Mouse (Mus musculus) brain, embryonic 14.5 days (tissue): ENCODE measurements at regions not wholly inside any gene's neighbourhood (a gene's known extent, or its start where the extent isn't known, plus 50 kb on each side); places are given as distances from the start of the nearest gene placed in this dataset.
A peak's percentile ranks its signal among the peaks of the same experiment; 100 is the strongest.
"Not testable (repeated sequence)": the region's sequence is repeated elsewhere in the genome, so short reads cannot be mapped to it uniquely, and the experiment has no call there.

Experiments
- DNase-seq: peaks from one replicate; pipeline ENCODE4 v3.0.0-alpha.2; 2011; ENCODE audit warnings: low read depth
- CTCF ChIP-seq: fragments of 200-500 bp; IDR thresholded peaks from 2 replicates; pipeline ENCODE4 v1.5.1; 2012; ENCODE audit warnings: inconsistent platforms, mild to moderate bottlenecking, moderate library complexity, borderline replicate concordance; ENCODE audit not compliant: insufficient read depth, insufficient read length; ENCODE audit errors: extremely low read depth
- POLR2A ChIP-seq: fragments of 200-500 bp; IDR thresholded peaks from 2 replicates; pipeline ENCODE4 v1.6.1; 2012; ENCODE audit warnings: mild to moderate bottlenecking, inconsistent platforms, borderline replicate concordance; ENCODE audit not compliant: poor library complexity, insufficient read depth, insufficient read length, severe bottlenecking; ENCODE audit errors: extremely low read depth

DNA sequence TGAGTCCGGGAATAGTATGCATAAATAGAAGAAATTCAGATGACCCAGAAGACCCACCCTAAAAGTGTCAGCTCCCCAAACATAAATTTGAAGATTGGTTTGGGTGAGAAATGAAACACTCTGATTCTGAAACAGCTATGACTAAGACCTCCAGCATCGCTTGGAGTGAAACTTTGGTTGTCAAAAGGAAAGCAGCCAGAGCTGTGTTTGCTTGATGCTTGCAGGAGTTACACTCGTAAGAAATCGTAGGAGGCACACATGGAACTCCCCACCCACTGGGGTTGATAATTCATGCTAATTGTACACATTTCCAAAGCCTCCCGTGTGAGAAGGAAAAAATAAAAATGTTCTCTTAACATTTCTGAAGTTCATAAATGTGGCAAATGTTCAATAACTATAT, 454.6 kb upstream of the Kif18a start:
- no peak for DNase-seq

DNA sequence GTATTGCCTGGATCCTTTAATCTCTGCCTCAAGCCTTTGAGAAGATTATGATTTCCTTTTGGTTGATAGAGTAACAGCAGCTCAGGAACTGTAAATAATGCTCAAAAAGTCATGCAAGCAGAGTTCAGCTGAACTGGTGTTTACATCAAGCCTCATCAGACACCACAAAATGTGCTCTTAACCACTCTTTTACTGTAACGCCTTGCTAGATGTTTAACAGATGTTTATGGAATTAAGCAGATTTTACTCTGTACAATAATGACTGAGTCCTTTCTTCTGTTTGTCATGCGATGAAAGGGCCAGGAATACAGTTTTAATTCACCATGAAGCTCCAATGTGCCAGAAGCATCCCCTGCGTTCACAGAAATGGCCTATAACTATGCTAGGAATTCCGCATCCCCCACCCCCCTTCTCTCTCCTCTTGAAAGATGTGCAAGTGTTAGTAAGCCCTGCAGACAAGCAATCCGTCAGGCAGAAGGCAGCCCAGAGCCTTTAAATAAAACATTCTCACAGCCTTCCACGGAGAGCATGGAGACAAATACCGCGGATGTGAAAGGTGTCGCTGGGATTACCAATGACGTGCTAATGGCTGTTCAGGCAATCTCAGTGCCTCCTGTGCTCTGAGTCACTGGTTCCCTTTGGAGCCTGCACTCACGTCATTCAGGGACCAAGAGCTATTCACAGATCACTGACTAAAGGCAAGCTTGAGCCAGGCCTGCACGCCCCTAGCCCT, 453.3 kb upstream of the Kif18a start:
- TF ChIP-seq CTCF (no peak), POLR2A (no peak)
- DNase-seq, result peak; percentile 79

More for the DNA sequence above, 454.6 kb upstream of the Kif18a start:
- TF ChIP-seq POLR2A, result no peak
- TF ChIP-seq CTCF, result no peak

DNA sequence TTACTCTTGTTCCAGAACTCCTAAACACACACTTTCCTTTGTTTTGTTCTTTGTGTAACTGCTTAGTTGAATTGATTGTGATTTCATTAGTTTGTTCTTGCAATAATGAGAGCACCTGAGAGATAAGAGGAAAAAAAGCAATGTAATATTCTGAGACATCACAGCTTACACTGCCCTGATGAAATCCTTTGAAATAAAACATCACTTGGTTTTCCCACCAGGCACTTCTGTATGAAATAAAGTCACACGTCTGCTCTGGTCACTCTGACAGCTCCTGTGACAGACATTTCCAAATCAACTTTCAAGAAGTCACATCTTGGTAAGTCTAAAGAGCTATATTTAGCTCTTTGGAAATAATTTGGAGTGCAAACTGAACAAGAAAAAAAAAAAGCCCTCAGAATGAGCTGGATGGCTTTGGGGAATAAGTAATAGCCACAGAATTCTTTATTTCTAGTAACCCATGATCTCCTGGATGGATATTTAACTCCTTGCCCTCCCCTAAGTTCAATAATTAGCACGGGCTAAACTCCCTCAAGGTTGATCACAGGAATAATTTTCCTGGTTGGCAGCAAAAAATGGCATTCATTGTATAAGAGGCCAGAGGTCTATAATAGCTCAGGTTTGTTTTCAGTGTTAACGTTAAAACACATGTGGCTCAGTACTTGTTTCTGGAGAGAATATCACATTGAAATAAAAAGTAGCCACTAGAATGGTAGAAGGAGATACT, 452.4 kb upstream of the Kif18a start:
- no peak for TF ChIP-seq POLR2A
- TF ChIP-seq CTCF, result no peak
- peak; percentile 26 for DNase-seq

DNA sequence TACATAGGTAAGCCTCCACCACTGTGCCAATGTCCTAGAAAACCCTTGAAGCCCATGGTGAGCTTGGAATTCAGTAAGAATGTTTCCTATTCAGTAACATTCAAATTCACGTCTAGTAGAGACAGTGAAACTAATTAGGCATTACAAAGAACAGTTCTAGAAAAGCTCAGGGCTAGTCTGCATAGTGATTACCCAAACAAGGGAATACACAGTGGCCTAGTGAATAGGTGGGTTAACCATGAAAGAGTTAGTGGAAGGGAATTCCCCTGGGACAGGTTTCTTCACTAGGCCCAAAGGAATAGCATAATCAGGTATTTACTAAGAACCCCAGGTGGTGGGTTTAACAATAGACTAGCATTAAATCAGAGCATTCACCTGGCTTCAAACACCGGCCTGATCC, 436.7 kb upstream of the Kif18a start:
- not testable (repeated sequence) for DNase-seq

DNA sequence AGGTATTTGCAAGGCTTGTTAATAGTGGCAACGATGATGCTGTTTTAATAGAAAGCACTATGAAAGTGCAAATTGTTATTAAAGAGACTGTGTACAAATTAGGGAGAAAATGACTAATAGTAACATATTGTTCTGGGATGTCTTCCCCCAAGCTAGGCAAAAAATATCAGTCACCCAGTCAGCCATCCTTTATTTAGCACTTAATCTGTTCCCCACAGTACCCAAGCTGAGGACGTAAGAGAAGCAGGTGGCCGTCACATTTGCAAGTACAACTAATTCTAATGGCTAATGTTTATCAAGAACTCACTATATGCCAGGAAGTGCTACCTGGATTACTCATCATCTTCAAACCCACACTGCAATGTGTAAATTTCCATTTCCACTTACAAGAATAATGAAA, 432.5 kb upstream of the Kif18a start:
- DNase-seq, result no peak
- TF ChIP-seq POLR2A (no peak), CTCF (no peak)

DNA sequence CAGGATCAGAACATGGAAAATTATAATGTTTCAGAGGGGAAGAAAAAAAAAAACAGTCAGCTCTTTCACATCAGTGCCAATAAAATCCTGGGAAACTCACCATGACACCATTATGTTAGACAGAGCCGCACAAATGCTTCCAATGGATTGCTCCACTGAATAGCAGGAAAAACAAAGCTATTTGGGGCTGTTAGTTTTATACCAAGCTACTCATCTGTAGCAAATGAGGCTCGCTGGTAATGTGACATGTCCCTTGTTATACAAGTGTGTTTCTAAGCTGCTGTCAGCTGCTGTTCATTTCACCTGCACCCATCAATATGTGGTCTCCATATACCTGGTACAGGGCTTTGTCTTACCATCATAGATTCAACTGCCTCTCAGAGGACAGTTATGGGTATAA, 426.1 kb upstream of the Kif18a start:
- peak; percentile 79 for DNase-seq
- TF ChIP-seq CTCF (no peak), POLR2A (no peak)

DNA sequence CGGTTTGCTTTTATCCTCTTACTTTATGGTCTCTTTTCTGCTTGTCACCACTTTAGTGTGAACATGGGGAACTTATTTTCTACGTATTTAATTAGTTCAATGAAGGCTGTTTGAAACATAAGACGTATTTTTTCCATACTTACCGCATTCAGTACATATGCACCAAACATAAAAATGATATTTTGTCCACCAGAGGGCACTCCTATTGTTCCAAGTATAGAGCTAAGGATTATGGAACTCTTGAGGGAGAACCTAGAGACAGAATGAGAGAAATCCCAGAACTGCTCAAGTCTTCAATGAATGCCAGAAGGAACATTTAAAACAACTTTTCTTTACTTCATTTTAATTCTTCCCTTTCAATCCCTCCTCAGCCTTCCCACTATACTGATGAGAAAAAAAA, 403.4 kb upstream of the Kif18a start:
- TF ChIP-seq POLR2A (no peak), CTCF (no peak)
- DNase-seq, result peak; percentile 60

DNA sequence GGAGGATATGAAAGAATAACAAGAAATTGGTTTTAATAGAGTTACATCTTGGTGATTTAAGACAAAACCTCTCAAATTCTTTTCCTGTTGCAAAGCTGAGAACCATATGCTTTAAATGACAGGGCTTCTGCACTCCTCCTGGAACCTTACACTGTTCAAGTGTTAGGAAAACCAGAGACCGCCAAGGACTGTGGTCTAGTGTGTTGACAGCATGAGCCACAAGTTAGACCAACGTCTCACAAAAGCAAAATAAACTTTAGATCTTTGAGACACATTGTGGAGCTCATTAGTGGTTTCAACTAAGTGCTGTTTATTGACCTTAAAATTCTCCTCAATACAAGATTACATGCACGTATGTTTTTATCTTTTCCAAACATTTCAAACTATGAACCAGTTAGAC, 402.9 kb upstream of the Kif18a start:
- TF ChIP-seq CTCF, result no peak
- no peak for TF ChIP-seq POLR2A
- DNase-seq, result no peak

DNA sequence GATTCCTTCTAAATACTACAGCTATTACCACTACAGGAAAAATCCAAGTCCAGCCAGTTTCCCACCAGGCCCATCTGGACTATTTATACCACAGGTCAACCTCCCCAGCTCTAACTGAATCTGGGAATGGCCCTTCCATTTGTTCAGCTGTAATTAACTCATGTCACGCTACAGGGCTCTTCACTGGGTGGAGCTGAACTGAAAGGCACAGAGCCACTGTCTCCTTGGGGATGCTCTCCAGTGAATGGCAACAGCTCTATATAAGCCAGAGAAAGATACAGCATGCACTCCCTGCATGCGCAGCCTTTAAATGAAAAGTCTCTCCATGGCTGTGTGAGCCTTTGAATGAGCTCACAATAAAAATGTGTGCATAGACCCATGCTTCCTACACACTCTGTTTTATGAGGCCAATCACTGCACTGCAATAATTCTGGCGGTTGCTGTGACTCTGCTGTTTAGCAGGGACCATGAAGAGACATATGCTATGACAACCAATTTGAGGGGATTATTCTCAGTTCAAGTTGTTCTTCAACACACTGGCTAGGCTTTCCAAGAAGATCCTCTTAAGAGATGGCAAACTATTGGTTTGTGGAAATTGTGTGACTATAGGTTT, 376.3 kb upstream of the Kif18a start:
- DNase-seq, result peak; percentile 76
- TF ChIP-seq POLR2A (no peak), CTCF (no peak)

DNA sequence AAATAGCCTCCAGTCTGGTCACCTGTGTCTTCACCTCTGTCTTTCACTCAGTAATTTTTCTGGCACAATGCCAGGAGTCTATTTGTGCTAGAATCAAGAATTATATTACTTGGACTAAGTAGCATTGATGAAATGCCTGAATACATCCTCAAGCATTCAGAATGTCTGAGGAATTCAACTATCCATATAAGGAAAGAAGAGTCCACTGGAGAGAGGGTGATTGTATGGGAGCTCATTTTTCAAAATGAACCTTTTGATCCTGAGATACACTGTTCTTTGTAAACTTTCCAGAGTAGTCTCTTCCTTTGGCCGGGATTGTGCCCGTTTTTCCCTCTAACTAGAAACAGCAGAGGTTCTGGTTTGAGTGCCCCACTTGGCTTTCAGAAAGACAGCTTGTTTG, 367.0 kb upstream of the Kif18a start:
- TF ChIP-seq CTCF (no peak), POLR2A (no peak)

DNA sequence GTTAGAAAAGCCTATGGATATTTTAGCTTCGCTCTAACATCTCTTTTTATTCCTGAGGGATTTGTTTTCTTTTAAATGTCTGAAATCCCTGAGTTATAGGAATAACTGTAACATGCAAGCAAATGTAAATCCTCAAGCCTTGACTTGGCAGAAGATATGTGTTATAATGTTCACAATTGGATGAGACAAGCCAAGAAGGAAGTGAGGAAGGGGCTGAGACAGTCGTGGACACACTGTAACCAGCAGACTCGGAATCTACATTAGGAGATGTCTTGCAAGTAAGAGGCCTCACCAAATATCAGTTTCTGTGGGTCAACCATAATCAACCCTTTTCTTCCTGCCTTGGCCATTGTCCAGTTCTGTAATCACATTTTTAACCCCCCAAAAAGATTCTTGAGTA, 366.6 kb upstream of the Kif18a start:
- TF ChIP-seq CTCF, result no peak
- no peak for TF ChIP-seq POLR2A
- DNase-seq, result no peak

More for the DNA sequence above, 367.0 kb upstream of the Kif18a start:
- DNase-seq, result no peak
